Mouse (Mus musculus): Measurements from ENCODE around the gene 1110008L16Rik.
"Not testable (repeated sequence)": the region's sequence is repeated elsewhere in the genome, so short reads cannot be mapped to it uniquely, and the experiment has no call there.

1110008L16Rik gene

GRCm38 (mm10) chr12:55392733-55393577, 93.6 kb downstream of the 1110008L16Rik start:
- DNase-seq (ENCODE audit: low spot score), result no peak

GRCm38 (mm10) chr12:55395601-55396000, 96.2 kb downstream of the 1110008L16Rik start:
- DNase-seq (ENCODE audit: low spot score), result not testable (repeated sequence)

- DNase-seq (ENCODE audit: low spot score), result no peak
Measured at GRCm38 (mm10) chr12:55396536-55396935, 97.2 kb downstream of the 1110008L16Rik start.

- DNase-seq (ENCODE audit: low spot score), result no peak
Measured at GRCm38 (mm10) chr12:55397544-55398239, 98.3 kb downstream of the 1110008L16Rik start.

GRCm38 (mm10) chr12:55398240-55399127, 99.1 kb downstream of the 1110008L16Rik start:
- DNase-seq (ENCODE audit: low spot score), result peak; percentile 94

- DNase-seq (ENCODE audit: low spot score), result no peak
Measured at GRCm38 (mm10) chr12:55399128-55399677, 99.8 kb downstream of the 1110008L16Rik start.

GRCm38 (mm10) chr12:55407888-55408287, 108.5 kb downstream of the 1110008L16Rik start:
- DNase-seq (ENCODE audit: low spot score), result no peak

- DNase-seq (ENCODE audit: low spot score), result no peak
Measured at GRCm38 (mm10) chr12:55415255-55415654, 115.9 kb downstream of the 1110008L16Rik start.

GRCm38 (mm10) chr12:55415762-55416161, 116.4 kb downstream of the 1110008L16Rik start:
- DNase-seq (ENCODE audit: low spot score), result peak; percentile 36

GRCm38 (mm10) chr12:55420220-55420619, 120.8 kb downstream of the 1110008L16Rik start:
- DNase-seq (ENCODE audit: low spot score), result no peak

- no peak for DNase-seq (ENCODE audit: low spot score)
Measured at GRCm38 (mm10) chr12:55422057-55422456, 122.7 kb downstream of the 1110008L16Rik start.

GRCm38 (mm10) chr12:55426300-55426699, 126.9 kb downstream of the 1110008L16Rik start:
- DNase-seq (ENCODE audit: low spot score), result no peak

GRCm38 (mm10) chr12:55429201-55429600, 129.8 kb downstream of the 1110008L16Rik start:
- no peak for DNase-seq (ENCODE audit: low spot score)

- no peak for DNase-seq (ENCODE audit: low spot score)
Measured at GRCm38 (mm10) chr12:55429956-55430355, 130.6 kb downstream of the 1110008L16Rik start.

All from testis, postnatal 14 days (tissue).